Mouse (Mus musculus) lung, postnatal 0 days (tissue): ENCODE results near the gene Jak2. TPM values are rescaled to one million over a fixed set of nuclear protein-coding genes. Genes with fewer than 3 reads are reported as not detected.

Source experiments
- ATAC-seq: fragments of 200-750 bp; cut with Nextera tagmentation; 2 replicates; pipeline ENCODE4 v1.8.0; 2017; ENCODE audit warnings: moderate library complexity
- DNase-seq: peaks from one replicate; pipeline ENCODE4 v3.0.0-alpha.2; 2016; ENCODE audit warnings: low spot score
- H3K27ac ChIP-seq: fragments of 300-500 bp; sonication (generic); 2 replicates; pipeline ENCODE4 v1.5.1; 2014; ENCODE audit warnings: antibody characterized with exemption, mild to moderate bottlenecking, low read length, mixed read lengths
- H3K27me3 ChIP-seq: fragments of 300-500 bp; sonication (generic); replicated peaks from 2 replicates; pipeline ENCODE4 v1.6.1; 2014; ENCODE audit warnings: low read length, mixed read lengths; ENCODE audit not compliant: insufficient read depth
- H3K36me3 ChIP-seq: fragments of 300-500 bp; sonication (generic); 2 replicates; pipeline ENCODE4 v1.6.1; 2014; ENCODE audit warnings: low read length, mixed read lengths; ENCODE audit not compliant: insufficient read depth
- H3K4me1 ChIP-seq: fragments of 300-500 bp; sonication (generic); 2 replicates; pipeline ENCODE4 v1.6.1; 2014; ENCODE audit warnings: antibody characterized with exemption, low read depth, low read length, mixed read lengths; ENCODE audit not compliant: insufficient read depth
- H3K4me2 ChIP-seq: fragments of 300-500 bp; sonication (generic); replicated peaks from 2 replicates; pipeline ENCODE4 v1.6.1; 2014; ENCODE audit warnings: low read depth, mild to moderate bottlenecking, low read length, moderate library complexity, mixed read lengths
- H3K4me3 ChIP-seq: fragments of 300-500 bp; sonication (generic); 2 replicates; pipeline ENCODE4 v1.5.1; 2014; ENCODE audit warnings: low read depth, low read length
- H3K9ac ChIP-seq: fragments of 300-500 bp; sonication (generic); replicated peaks from 2 replicates; pipeline ENCODE4 v1.6.1; 2014; ENCODE audit warnings: low read depth, mild to moderate bottlenecking
- H3K9me3 ChIP-seq: fragments of 300-500 bp; sonication (generic); 2 replicates; pipeline ENCODE4 v1.6.1; 2016; ENCODE audit warnings: low read length, mixed read lengths
- CTCF ChIP-seq: IDR thresholded peaks from 2 replicates; pipeline ENCODE4 v1.5.1; 2016; ENCODE audit warnings: antibody characterized with exemption, mild to moderate bottlenecking
- EP300 ChIP-seq: IDR thresholded peaks from 2 replicates; pipeline ENCODE4 v1.6.1; 2016; ENCODE audit warnings: antibody characterized with exemption, mild to moderate bottlenecking, control low read depth
- WGBS: fragments of 180-500 bp; shearing (Covaris S2); extraction: QIAGEN DNeasy Blood & Tissue Kit; methylation state at CpG from one replicate; pipeline ENCODE4 v1.1.7; 2014; 5-methylcytosine and 5-hydroxymethylcytosine counted together
- polyA plus RNA-seq: library from polyadenylated mRNA; unstranded; fragments of >200 nt; fragmentation: Nextera tagmentation; extraction: Ambion mirVana; gene quantifications from 2 replicates; pipeline ENCODE4 v1.2.1, GENCODE M21; 2015

The Jak2 gene
- polyA plus RNA-seq, 1 experiment from 2014 or later = 9.6 TPM

GRCm38 (mm10) chr19:29255327-29256027 is 3.8 kb downstream of the Jak2 start:
- ATAC-seq (no peak), DNase-seq (peak; percentile 54)
- 75% methylated on average over 7 of the region's 7 CpGs for WGBS
- H3K4me3 ChIP-seq = no peak overlapping the region
- H3K27me3 ChIP-seq = no peaks in the 10 kb centered on the region
- H3K4me2 ChIP-seq = no peak overlapping the region
- H3K9me3 ChIP-seq = no peaks in the 10 kb centered on the region
- TF ChIP-seq EP300 (no peak), CTCF (no peak)
- no peak overlapping the region for H3K9ac ChIP-seq
- H3K36me3 ChIP-seq = no peaks in the 10 kb centered on the region
- H3K4me1 ChIP-seq = peaks cover 2% of the 10 kb centered on the region; the same call in 1 of the 2 replicates
- H3K27ac ChIP-seq = no peak overlapping the region

GRCm38 (mm10) chr19:29261638-29262037 is 10.0 kb downstream of the Jak2 start:
- H3K4me3 ChIP-seq = no peak overlapping the region
- H3K4me2 ChIP-seq = no peak overlapping the region
- WGBS = 82% methylated on average over 9 of the region's 9 CpGs
- H3K27me3 ChIP-seq = no peaks in the 10 kb centered on the region
- ATAC-seq (no peak), DNase-seq (no peak)
- H3K9me3 ChIP-seq = no peaks in the 10 kb centered on the region
- H3K4me1 ChIP-seq = peaks cover 4% of the 10 kb centered on the region; the same call in 1 of the 2 replicates
- no peak overlapping the region for H3K27ac ChIP-seq
- no peak for TF ChIP-seq EP300
- TF ChIP-seq CTCF = no peak
- 0 out of 2 replicates have a peak, but pooled peaks cover 2% of the 10 kb centered on the region for H3K36me3 ChIP-seq
- H3K9ac ChIP-seq = no peak overlapping the region

GRCm38 (mm10) chr19:29263492-29263891 is 11.9 kb downstream of the Jak2 start:
- no peak for ATAC-seq
- no peaks in the 10 kb centered on the region for H3K9me3 ChIP-seq
- H3K4me2 ChIP-seq = no peak overlapping the region
- WGBS = 60% methylated on average over 1 of the region's 1 CpGs
- no peak overlapping the region for H3K9ac ChIP-seq
- H3K4me1 ChIP-seq = peaks cover 4% of the 10 kb centered on the region; the same call in 1 of the 2 replicates
- H3K27ac ChIP-seq = no peak overlapping the region
- no peak overlapping the region for H3K4me3 ChIP-seq
- no peak for DNase-seq
- no peaks in the 10 kb centered on the region for H3K27me3 ChIP-seq
- 0 out of 2 replicates have a peak, but pooled peaks cover 2% of the 10 kb centered on the region for H3K36me3 ChIP-seq
- TF ChIP-seq EP300 = no peak
- TF ChIP-seq CTCF = no peak

GRCm38 (mm10) chr19:29265538-29265937 is 13.9 kb downstream of the Jak2 start:
- TF ChIP-seq EP300 (no peak), CTCF (no peak)
- H3K36me3 ChIP-seq = 0 out of 2 replicates have a peak, but pooled peaks cover 2% of the 10 kb centered on the region
- DNase-seq = peak; percentile 66
- H3K27ac ChIP-seq = peak overlapping the region; percentile 54; the same call in 1 of the 2 replicates
- WGBS = 30% methylated on average over 5 of the region's 5 CpGs
- H3K27me3 ChIP-seq = no peaks in the 10 kb centered on the region
- H3K4me2 ChIP-seq = peak overlapping the region; percentile 27; the same call in 1 of the 2 replicates
- H3K9me3 ChIP-seq = no peaks in the 10 kb centered on the region
- H3K9ac ChIP-seq = no peak overlapping the region
- peak; percentile 57 for ATAC-seq
- no peak overlapping the region for H3K4me3 ChIP-seq
- H3K4me1 ChIP-seq = peaks cover 4% of the 10 kb centered on the region; the same call in 1 of the 2 replicates

- H3K27ac ChIP-seq = no peak overlapping the region
- TF ChIP-seq CTCF (no peak), EP300 (no peak)
- 0 out of 2 replicates have a peak, but pooled peaks cover 2% of the 10 kb centered on the region for H3K36me3 ChIP-seq
- no peak for DNase-seq
- H3K4me3 ChIP-seq = no peak overlapping the region
- no peak overlapping the region for H3K4me2 ChIP-seq
- peaks cover 4% of the 10 kb centered on the region; the same call in 1 of the 2 replicates for H3K4me1 ChIP-seq
- no peak for ATAC-seq
- H3K27me3 ChIP-seq = no peaks in the 10 kb centered on the region
- no peaks in the 10 kb centered on the region for H3K9me3 ChIP-seq
- WGBS = 89% methylated on average over 4 of the region's 4 CpGs
- no peak overlapping the region for H3K9ac ChIP-seq
Measured at GRCm38 (mm10) chr19:29267075-29267868, 15.6 kb downstream of the Jak2 start.

- Histone ChIP-seq H3K27ac (no peak overlapping the region), H3K27me3 (no peaks in the 10 kb centered on the region), H3K4me1 (peaks cover 4% of the 10 kb centered on the region; the same call in 1 of the 2 replicates), H3K9me3 (no peaks in the 10 kb centered on the region), H3K4me2 (no peak overlapping the region), H3K36me3 (no peaks in the 10 kb centered on the region), H3K4me3 (no peak overlapping the region), H3K9ac (no peak overlapping the region)
- TF ChIP-seq EP300 = no peak
- TF ChIP-seq CTCF = no peak
- WGBS = 84% methylated on average over 4 of the region's 4 CpGs
- no peak for DNase-seq
- no peak for ATAC-seq
Measured at GRCm38 (mm10) chr19:29268788-29269321, 17.2 kb downstream of the Jak2 start.
